Mouse (Mus musculus) ES-Bruce4 (cell line): ENCODE measurements around the gene Tagap.

Experiments
- CTCF ChIP-seq: IDR thresholded peaks from one replicate; pipeline ENCODE4 v1.8.1; 2011; ENCODE audit warnings: low read depth, low read length
- EP300 ChIP-seq: IDR thresholded peaks from 2 replicates; pipeline ENCODE4 v1.6.1; 2011; ENCODE audit warnings: low read depth, low read length; ENCODE audit not compliant: insufficient read depth
- POLR2A ChIP-seq: IDR thresholded peaks from one replicate; pipeline ENCODE4 v1.8.1; 2011; ENCODE audit warnings: low read length; ENCODE audit not compliant: insufficient read depth

DNA sequence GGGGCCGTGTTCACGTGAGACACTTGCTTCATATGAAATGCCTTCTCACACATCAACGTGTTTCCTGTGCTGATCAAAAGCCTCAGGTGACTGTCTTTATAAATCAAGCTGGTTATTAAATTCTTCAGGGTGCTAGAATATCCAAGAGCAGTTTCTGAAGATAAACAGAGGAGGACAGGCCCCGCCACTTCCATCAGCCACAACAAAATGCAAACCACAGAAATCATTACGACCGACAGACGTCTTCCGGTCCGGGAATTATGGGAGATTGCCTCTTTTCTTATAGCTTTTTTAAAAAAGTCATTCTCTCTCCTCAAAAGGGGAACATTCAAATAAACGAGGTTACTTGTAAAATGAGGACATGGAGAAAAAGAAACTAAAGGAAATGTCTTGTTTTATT is 41.2 kb upstream of the Tagap start:
- no peak for TF ChIP-seq CTCF
- TF ChIP-seq POLR2A: no peak
- TF ChIP-seq EP300: no peak
